Mouse (Mus musculus) heart, embryonic 14.5 days (tissue): ENCODE results near the gene Apoe. TPM values are rescaled to one million over a fixed set of nuclear protein-coding genes. Genes with fewer than 3 reads are reported as not detected.

Experiments
- ATAC-seq: fragments of 200-750 bp; cut with Nextera tagmentation; 2 replicates; pipeline ENCODE4 v1.8.0; 2017; ENCODE audit warnings: low read depth, moderate TSS enrichment; ENCODE audit not compliant: insufficient number of reproducible peaks, insufficient read depth, low FRiP score
- H3K27ac ChIP-seq, 2 experiments: fragments of 200-500 bp in 1 of 2; fragments of 300-500 bp in 1 of 2; sonication (generic) in 1 of 2; replicated peaks in 1 of 2; 2 replicates each; pipeline ENCODE4 v1.5.1; 2012 to 2014; ENCODE audit warnings: low read depth in 2 of 2, low read length in 2 of 2, control low read depth in 1 of 2, mild to moderate bottlenecking in 1 of 2, mixed read lengths in 1 of 2; ENCODE audit not compliant: control insufficient read depth in 1 of 2, insufficient read depth in 1 of 2
- H3K27me3 ChIP-seq: fragments of 300-500 bp; sonication (generic); 2 replicates; pipeline ENCODE4 v1.6.1; 2014; ENCODE audit warnings: mild to moderate bottlenecking, low read length, control low read depth; ENCODE audit not compliant: control insufficient read depth, insufficient read depth
- H3K36me3 ChIP-seq: fragments of 300-500 bp; sonication (generic); 2 replicates; pipeline ENCODE4 v1.6.1; 2014; ENCODE audit warnings: mild to moderate bottlenecking, control low read depth, low read length, mixed read lengths; ENCODE audit not compliant: control insufficient read depth, insufficient read depth
- H3K4me1 ChIP-seq, 2 experiments: fragments of 200-500 bp in 1 of 2; fragments of 300-500 bp in 1 of 2; sonication (generic) in 1 of 2; 2 replicates each; pipeline ENCODE4 v1.6.1; 2012 to 2014; ENCODE audit warnings: low read length in 2 of 2, control low read depth in 1 of 2, mixed read lengths in 1 of 2; ENCODE audit not compliant: control insufficient read depth in 2 of 2, insufficient read depth in 2 of 2
- H3K4me2 ChIP-seq: fragments of 300-500 bp; sonication (generic); 2 replicates; pipeline ENCODE4 v1.6.1; 2014; ENCODE audit warnings: mild to moderate bottlenecking, low read length
- H3K4me3 ChIP-seq, 2 experiments: fragments of 200-500 bp in 1 of 2; fragments of 300-500 bp in 1 of 2; sonication (generic) in 1 of 2; 2 replicates each; pipeline ENCODE4 v1.5.1; 2012 to 2014; ENCODE audit warnings: low read length in 2 of 2, mild to moderate bottlenecking in 2 of 2, control low read depth in 1 of 2, low read depth in 1 of 2, moderate library complexity in 1 of 2; ENCODE audit not compliant: control insufficient read depth in 1 of 2, insufficient read depth in 1 of 2
- H3K9ac ChIP-seq: fragments of 300-500 bp; sonication (generic); 2 replicates; pipeline ENCODE4 v1.6.1; 2014; ENCODE audit warnings: mild to moderate bottlenecking, low read length
- H3K9me3 ChIP-seq: fragments of 300-500 bp; sonication (generic); 2 replicates; pipeline ENCODE4 v1.6.1; 2016; ENCODE audit warnings: low read length, control low read depth; ENCODE audit not compliant: control insufficient read depth
- WGBS: fragments of 180-500 bp; shearing (Covaris S2); extraction: QIAGEN DNeasy Blood & Tissue Kit; methylation state at CpG from one replicate; pipeline ENCODE4 v1.1.7; 2014; 5-methylcytosine and 5-hydroxymethylcytosine counted together
- polyA plus RNA-seq: library from polyadenylated mRNA; unstranded; fragments of >200 nt; fragmentation: Nextera tagmentation; extraction: Ambion mirVana; gene quantifications from 2 replicates; pipeline ENCODE4 v1.2.1, GENCODE M21; 2014

Gene Apoe
- polyA plus RNA-seq, 1 experiment from 2014 or later, result 695 TPM

- no peaks in the 10 kb centered on the region for H3K36me3 ChIP-seq
- no peaks in the 10 kb centered on the region for H3K9me3 ChIP-seq
- no peak overlapping the region for H3K9ac ChIP-seq
- no peak overlapping the region for H3K4me3 ChIP-seq
- no peak for ATAC-seq
- peaks cover 4% of the 10 kb centered on the region in 2 experiments; a peak in 3 of 4 replicates for H3K4me1 ChIP-seq
- H3K27me3 ChIP-seq, result no peaks in the 10 kb centered on the region
- H3K4me2 ChIP-seq, result no peak overlapping the region
- H3K27ac ChIP-seq, result no peak overlapping the region
- 62% methylated on average over 10 of the region's 10 CpGs for WGBS
Measured at GRCm38 (mm10) chr7:19671511-19671910, 27.5 kb downstream of the Apoe start.

GRCm38 (mm10) chr7:19668947-19669721 is 29.9 kb downstream of the Apoe start:
- Histone ChIP-seq H3K36me3 (no peaks in the 10 kb centered on the region), H3K9ac (peak overlapping the region; percentile 53), H3K4me3 (no peak overlapping the region), H3K9me3 (no peaks in the 10 kb centered on the region), H3K4me1 (peaks cover 4 to 9% of the 10 kb centered on the region in 2 experiments), H3K4me2 (peak overlapping the region; percentile 39), H3K27me3 (no peaks in the 10 kb centered on the region), H3K27ac (peak overlapping the region in 1 of 2 experiments; percentile 58; a peak in 2 of 4 replicates)
- ATAC-seq, result peak; percentile 72
- WGBS, result 4% methylated on average over 10 of the region's 10 CpGs

DNA sequence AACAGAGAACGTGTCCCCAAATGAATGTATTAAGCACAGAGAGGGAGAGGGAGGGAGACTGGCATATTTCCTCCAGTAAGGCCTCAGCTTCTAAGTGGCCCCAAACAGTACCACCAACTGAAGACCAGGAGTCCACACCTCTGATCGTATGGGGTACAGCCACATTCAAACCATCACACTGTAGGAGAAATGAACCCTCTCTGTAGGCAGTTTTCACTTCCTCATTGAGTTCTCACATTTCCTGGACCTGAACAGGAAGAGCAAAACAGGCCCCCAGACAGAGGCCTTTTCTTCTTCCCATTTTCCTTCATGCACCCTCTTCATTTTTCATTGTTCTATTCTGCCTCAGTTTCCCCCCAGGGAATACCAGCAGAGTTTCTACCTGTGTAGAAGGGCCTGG is 31.6 kb downstream of the Apoe start:
- Histone ChIP-seq H3K27me3 (no peaks in the 10 kb centered on the region), H3K27ac (no peak overlapping the region), H3K36me3 (peaks cover 4% of the 10 kb centered on the region; the same call in 1 of the 2 replicates), H3K4me3 (no peak overlapping the region), H3K9me3 (no peaks in the 10 kb centered on the region), H3K9ac (no peak overlapping the region), H3K4me1 (peaks cover 15 to 25% of the 10 kb centered on the region in 2 experiments), H3K4me2 (no peak overlapping the region)
- ATAC-seq, result no peak
- 83% methylated on average over 2 of the region's 2 CpGs for WGBS

DNA sequence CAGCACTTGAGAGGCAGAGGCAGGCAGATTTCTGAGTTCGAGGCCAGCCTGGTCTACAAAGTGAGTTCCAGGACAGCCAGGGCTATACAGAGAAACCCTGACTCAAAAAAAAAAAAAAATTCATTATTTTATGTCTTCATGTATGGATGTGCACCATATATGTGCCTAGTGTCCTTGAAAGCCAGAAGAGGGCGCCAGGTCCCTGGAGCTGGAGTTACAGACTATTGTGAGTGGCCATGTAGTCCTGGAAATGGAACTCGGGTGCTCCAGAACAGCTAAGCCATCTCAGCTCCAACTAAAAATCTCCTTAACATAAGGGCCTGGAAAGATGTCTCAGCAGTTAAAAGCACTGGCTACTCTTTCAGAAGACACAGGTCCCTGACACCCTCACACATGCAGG is 32.2 kb downstream of the Apoe start:
- Histone ChIP-seq H3K9me3 (no peaks in the 10 kb centered on the region), H3K36me3 (peaks cover 10% of the 10 kb centered on the region), H3K27me3 (no peaks in the 10 kb centered on the region), H3K4me3 (no peak overlapping the region), H3K4me2 (no peak overlapping the region), H3K4me1 (peaks cover 15 to 32% of the 10 kb centered on the region in 2 experiments), H3K9ac (no peak overlapping the region), H3K27ac (no peak overlapping the region)
- ATAC-seq, result no peak
- 55% methylated on average over 3 of the region's 3 CpGs for WGBS

- Histone ChIP-seq H3K36me3 (peaks cover 15% of the 10 kb centered on the region), H3K9me3 (no peaks in the 10 kb centered on the region), H3K9ac (peak within 1 kb of the TSS; percentile 100), H3K4me1 (peaks cover 15 to 32% of the 10 kb centered on the region in 2 experiments), H3K27me3 (no peaks in the 10 kb centered on the region), H3K4me2 (peak within 1 kb of the TSS; percentile 91), H3K4me3 (peak within 1 kb of the TSS; percentile 75 to 100), H3K27ac (peak within 1 kb of the TSS; percentile 89 to 93)
- peak; percentile 78 for ATAC-seq
- whole genome bisulfite sequencing, result 1% methylated on average over 60 of the region's 63 CpGs
Measured at GRCm38 (mm10) chr7:19664955-19665841, 33.8 kb downstream of the Apoe start, which contains the start of gene Clptm1. TSS of gene Clptm1 (minus strand) at chr7:19665033.

DNA sequence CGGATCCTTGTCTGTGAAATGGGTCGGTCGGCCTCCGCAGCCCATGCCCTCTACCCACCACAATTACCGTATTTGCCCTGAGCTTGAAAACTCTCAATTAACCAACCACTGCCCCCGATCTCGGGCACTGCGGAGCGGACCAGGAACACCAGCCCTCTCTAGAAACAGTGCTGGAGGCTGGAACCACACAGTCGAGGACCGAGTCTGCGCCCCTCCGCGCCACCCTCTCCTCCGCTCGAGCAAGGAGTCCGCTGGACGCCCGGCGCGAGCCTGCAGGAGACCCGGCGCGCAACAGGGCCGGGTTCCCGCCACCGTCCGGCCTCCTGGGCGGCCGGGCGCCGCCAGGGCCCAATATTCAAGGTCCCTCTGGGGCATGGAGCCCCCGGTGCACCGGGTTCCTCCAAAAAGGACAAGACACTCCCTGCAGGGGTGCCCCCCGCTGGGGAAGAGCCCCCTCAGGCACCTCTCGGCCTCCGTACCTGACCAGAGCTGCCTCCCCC is 34.5 kb downstream of the Apoe start:
- Histone ChIP-seq H3K4me3 (peak overlapping the region; percentile 75 to 100), H3K9me3 (no peaks in the 10 kb centered on the region), H3K4me2 (peak overlapping the region; percentile 91), H3K4me1 (peaks cover 15 to 32% of the 10 kb centered on the region in 2 experiments), H3K27me3 (no peaks in the 10 kb centered on the region), H3K9ac (peak overlapping the region; percentile 100), H3K36me3 (peaks cover 21% of the 10 kb centered on the region), H3K27ac (peak overlapping the region in 1 of 2 experiments; percentile 93; a peak in 2 of 4 replicates)
- peak; percentile 23 for ATAC-seq
- under 1% methylated on average over 32 of the region's 37 CpGs for WGBS

DNA sequence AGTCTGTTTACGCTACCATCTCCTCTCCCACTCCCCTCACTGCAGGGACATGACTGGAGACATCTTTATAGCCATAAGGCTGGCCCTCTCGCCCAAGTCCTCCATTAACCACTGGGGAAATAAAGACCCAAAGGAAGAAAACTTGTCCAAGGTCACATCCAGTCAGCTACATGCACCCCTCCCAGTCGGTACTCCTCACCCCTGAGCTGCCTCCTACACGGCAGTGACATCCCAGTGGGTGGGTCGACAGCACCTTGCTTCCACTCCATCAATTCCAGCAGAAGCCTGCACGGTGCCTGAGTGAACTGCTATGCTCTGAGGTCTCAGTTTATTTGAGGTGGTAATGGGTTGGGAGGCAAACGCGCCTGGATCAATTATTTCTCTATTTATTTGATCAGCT is 35.0 kb downstream of the Apoe start:
- Histone ChIP-seq H3K27ac (no peak overlapping the region), H3K36me3 (peaks cover 21% of the 10 kb centered on the region), H3K27me3 (no peaks in the 10 kb centered on the region), H3K4me2 (peak overlapping the region; percentile 91), H3K9me3 (no peaks in the 10 kb centered on the region), H3K4me1 (peaks cover 11 to 28% of the 10 kb centered on the region in 2 experiments), H3K9ac (peak overlapping the region; percentile 100), H3K4me3 (peak overlapping the region; percentile 75 to 100)
- 14% methylated on average over 8 of the region's 8 CpGs for WGBS
- ATAC-seq, result no peak
